Comparison of ENCODE assay signal across 18 mouse cellular contexts in the genomic region with DNA sequence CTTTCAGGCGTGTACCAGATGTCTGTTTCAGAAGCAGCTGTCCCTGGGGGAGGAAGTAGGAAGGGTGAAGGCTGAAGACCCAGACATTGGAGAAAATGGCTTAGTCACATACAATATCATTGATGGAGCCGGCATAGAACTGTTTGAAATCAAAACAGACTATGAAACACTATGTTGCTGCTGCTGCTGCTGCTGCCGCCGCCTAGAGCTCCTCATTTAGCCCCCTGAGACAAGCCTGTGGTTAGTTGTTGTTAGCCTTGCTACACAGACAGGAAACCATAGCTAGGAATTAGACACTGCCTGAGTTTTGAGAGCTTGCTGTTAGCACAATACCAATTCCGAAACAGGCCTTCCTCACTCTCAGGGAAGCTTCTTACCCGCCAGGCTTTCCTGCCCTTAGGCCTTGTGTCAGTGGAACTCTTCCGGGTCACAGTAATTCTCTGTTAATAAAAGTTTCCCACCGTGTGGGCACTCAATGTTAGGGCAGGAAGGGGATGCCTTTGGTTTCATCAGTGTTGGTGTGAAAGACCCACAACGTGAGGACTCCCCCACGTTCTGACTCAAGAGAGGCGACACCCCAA. TPM values are rescaled to one million over a fixed set of nuclear protein-coding genes. Genes with fewer than 3 reads are reported as not detected.
DNase-seq lines count a peak whose midpoint lies in the region; TF ChIP-seq lines count a peak whose summit lies in the region.
"Not testable (repeated sequence)": the region's sequence is repeated elsewhere in the genome, so short reads cannot be mapped to it uniquely, and the experiment has no call there.
"Had no signal": no experiment of that assay in that cellular context is flagged by ENCODE, and none has a peak within 500 bp of the region (broad histone marks: within the 10 kb centered on the region; RNA-seq: fewer than 3 reads in every experiment).

No protein-coding gene starts in this region.

- not testable (repeated sequence) for H3K9me3 ChIP-seq in ES-Bruce4 (replicated peaks; ENCODE audit: control insufficient read depth, insufficient read depth, low read length, poor library complexity, severe bottlenecking)

- not testable (repeated sequence) for TF ChIP-seq CTCF in ES-Bruce4 (IDR thresholded peaks at IDR 0.05; ENCODE audit: low read depth, low read length)

- not testable (repeated sequence) for H3K27me3 ChIP-seq in ES-Bruce4 (ENCODE audit: control insufficient read depth, insufficient read depth, low read length, poor library complexity, severe bottlenecking)

- H3K27ac ChIP-seq in ES-Bruce4 (ENCODE audit: insufficient read depth, low read length), result peak overlapping the region; percentile 40; the same call in 1 of the 2 replicates

- DNase-seq in MN1 (ENCODE audit: low spot score), result peak; percentile 18
- DNase-seq in adrenal gland, postnatal 25 days, result peak; percentile 16
- peak; percentile 35 for DNase-seq in gastrocnemius, postnatal 10 days
- DNase-seq in kidney, postnatal 10 days, result peak; percentile 22
- peak; percentile 26 for DNase-seq in right cerebral cortex, postnatal 14 days
- peak; percentile 32 for DNase-seq in thymus, postnatal 4 days

- TF ChIP-seq EP300 in ES-Bruce4 (IDR thresholded peaks at IDR 0.05; ENCODE audit: insufficient read depth, low read depth, low read length), result not testable (repeated sequence)

- H3K9ac ChIP-seq in ES-Bruce4 (ENCODE audit: low read depth, poor library complexity, severe bottlenecking), result not testable (repeated sequence)

- not testable (repeated sequence) for H3K4me3 ChIP-seq in ES-Bruce4 (ENCODE audit: low read depth, low read length)

- not testable (repeated sequence) for TF ChIP-seq POLR2A in ES-Bruce4 (IDR thresholded peaks at IDR 0.05; ENCODE audit: insufficient read depth, low read length)

- not testable (repeated sequence) for H3K36me3 ChIP-seq in ES-Bruce4 (ENCODE audit: control insufficient read depth, insufficient read depth, low read length, poor library complexity, severe bottlenecking)

- H3K4me1 ChIP-seq in ES-Bruce4 (ENCODE audit: control insufficient read depth, insufficient read depth, low read length), result not testable (repeated sequence)

RNA-seq across cellular contexts. Expression of a gene that starts 31.8 kb away (rescaled TPM):
- 1.1 TPM in 1 of 2 replicates, not detected in the other for polyA plus RNA-seq in ES-Bruce4 (2011; ENCODE audit: insufficient read depth, insufficient read length, low read depth, missing spikeins)
- 0.67 TPM in 1 of 2 replicates, not detected in the other for total RNA-seq in adrenal gland, postnatal 25 days (2021)
- under 1 TPM; 0.12 to 0.65 TPM for total RNA-seq in gastrocnemius, postnatal 10 days (2021)
- total RNA-seq: adrenal gland, adult 18-20 months; CH12.LX had no signal
- polyA plus RNA-seq: activated CD4-positive, CD25-positive, alpha-beta regulatory T cell, adult 4 months; embryonic facial prominence, embryonic 11.5 days; erythroblast, embryonic 14.5 days; forebrain, embryonic 10.5 days; forebrain, embryonic 14.5 days; heart, embryonic 12.5 days; heart, embryonic 16.5 days; hindbrain, embryonic 14.5 days; kidney, adult 2 months had no signal
